Mouse (Mus musculus): ENCODE results near the gene Abl1. TPM values are rescaled to one million over a fixed set of nuclear protein-coding genes. Genes with fewer than 3 reads are reported as not detected.
A peak's percentile ranks its signal among the peaks of the same experiment; 100 is the strongest.

Gene Abl1
- polyA plus RNA-seq, 1 experiment = 28.0 TPM

- no peak within 1 kb of the TSS for H3ac ChIP-seq (ENCODE audit: control insufficient read depth, insufficient read length)
- no peaks in the 10 kb centered on the region for H3K79me2 ChIP-seq (ENCODE audit: control insufficient read depth, insufficient read depth)
- H3K4me3 ChIP-seq = peak within 1 kb of the TSS; percentile 25
- no peaks in the 10 kb centered on the region for H3K36me3 ChIP-seq (ENCODE audit: control insufficient read depth, insufficient read depth)
- no peaks in the 10 kb centered on the region for H3K27me3 ChIP-seq (ENCODE audit: control insufficient read depth, insufficient read depth, insufficient read length)
- H3K4me2 ChIP-seq (ENCODE audit: low read depth) = peak within 1 kb of the TSS; percentile 68
- TF ChIP-seq MAX (IDR thresholded peaks at IDR 0.05; ENCODE audit: low read depth) = no peak
- TF ChIP-seq REST (IDR thresholded peaks at IDR 0.05; ENCODE audit: insufficient read depth, insufficient read length) = no peak
These were observed 122.3 kb downstream of the Abl1 start, which contains the start of gene Qrfp for GRCm38 (mm10) chr2:31810444-31810843. TSS of gene Qrfp (minus strand) at chr2:31810580.

GRCm38 (mm10) chr2:31811086-31811958 lies 123.1 kb downstream of the Abl1 start:
- TF ChIP-seq POLR2AphosphoS2 (IDR thresholded peaks at IDR 0.05; ENCODE audit: insufficient read length, low read depth) (no peak), MYOD1 (IDR thresholded peaks at IDR 0.05; ENCODE audit: control insufficient read depth in 1 of 3, insufficient read length in 2 of 3, low read depth in 2 of 3) (peak in 2 of 3 experiments; percentile 16 to 88), MYOG (IDR thresholded peaks at IDR 0.05; ENCODE audit: control insufficient read depth in 1 of 3, insufficient read depth in 1 of 3, insufficient read length in 2 of 3, low read depth in 2 of 3) (peak in 2 of 3 experiments; percentile 30 to 76), CEBPB (IDR thresholded peaks at IDR 0.05; ENCODE audit: insufficient read depth, poor library complexity, severe bottlenecking) (no peak), E2F4 (IDR thresholded peaks at IDR 0.05; ENCODE audit: insufficient read depth) (no peak), TCF12 (IDR thresholded peaks at IDR 0.05; ENCODE audit: insufficient read depth, poor library complexity, severe bottlenecking) (no peak), TCF3 (IDR thresholded peaks at IDR 0.05; ENCODE audit: insufficient read length, low read depth) (no peak)
- peak overlapping the region; percentile 68 for H3K4me2 ChIP-seq (ENCODE audit: low read depth)
- H3K36me3 ChIP-seq (ENCODE audit: control insufficient read depth, insufficient read depth) = no peaks in the 10 kb centered on the region
- H3K27me3 ChIP-seq (ENCODE audit: control insufficient read depth, insufficient read depth, insufficient read length) = no peaks in the 10 kb centered on the region
- peak overlapping the region; percentile 25 for H3K4me3 ChIP-seq
- no peak overlapping the region for H3ac ChIP-seq (ENCODE audit: control insufficient read depth, insufficient read length)
- no peaks in the 10 kb centered on the region for H3K79me2 ChIP-seq (ENCODE audit: control insufficient read depth, insufficient read depth)

GRCm38 (mm10) chr2:31813641-31814040 lies 125.5 kb downstream of the Abl1 start:
- H3K4me2 ChIP-seq (ENCODE audit: low read depth) = no peak overlapping the region
- no peak overlapping the region for H3ac ChIP-seq (ENCODE audit: control insufficient read depth, insufficient read length)
- TF ChIP-seq SRF (IDR thresholded peaks at IDR 0.05; ENCODE audit: control insufficient read depth, insufficient read length, low read depth) (no peak), TCF3 (IDR thresholded peaks at IDR 0.05; ENCODE audit: insufficient read length, low read depth) (no peak), E2F4 (IDR thresholded peaks at IDR 0.05; ENCODE audit: insufficient read depth) (no peak), MYOD1 (IDR thresholded peaks at IDR 0.05; ENCODE audit: control insufficient read depth in 1 of 3, insufficient read length in 2 of 3, low read depth in 2 of 3) (no peak), REST (IDR thresholded peaks at IDR 0.05; ENCODE audit: insufficient read depth, insufficient read length) (no peak), TCF12 (IDR thresholded peaks at IDR 0.05; ENCODE audit: insufficient read depth, poor library complexity, severe bottlenecking) (no peak), USF1 (IDR thresholded peaks at IDR 0.05; ENCODE audit: low read depth) (no peak), POLR2A (IDR thresholded peaks at IDR 0.05; ENCODE audit: insufficient read length, low read depth) (no peak), POLR2AphosphoS2 (IDR thresholded peaks at IDR 0.05; ENCODE audit: insufficient read length, low read depth) (no peak), CEBPB (IDR thresholded peaks at IDR 0.05; ENCODE audit: insufficient read depth, poor library complexity, severe bottlenecking) (no peak), MAX (IDR thresholded peaks at IDR 0.05; ENCODE audit: low read depth) (no peak), MYOG (IDR thresholded peaks at IDR 0.05; ENCODE audit: control insufficient read depth in 1 of 3, insufficient read depth in 1 of 3, insufficient read length in 2 of 3, low read depth in 2 of 3) (no peak)
- H3K79me2 ChIP-seq (ENCODE audit: control insufficient read depth, insufficient read depth) = no peaks in the 10 kb centered on the region
- H3K27me3 ChIP-seq (ENCODE audit: control insufficient read depth, insufficient read depth, insufficient read length) = no peaks in the 10 kb centered on the region
- no peaks in the 10 kb centered on the region for H3K36me3 ChIP-seq (ENCODE audit: control insufficient read depth, insufficient read depth)
- H3K4me3 ChIP-seq = no peak overlapping the region

- Histone ChIP-seq H3K4me3 (no peak overlapping the region), H3K79me2 (ENCODE audit: control insufficient read depth, insufficient read depth) (no peaks in the 10 kb centered on the region), H3K27me3 (ENCODE audit: control insufficient read depth, insufficient read depth, insufficient read length) (no peaks in the 10 kb centered on the region), H3ac (ENCODE audit: control insufficient read depth, insufficient read length) (no peak overlapping the region), H3K4me2 (ENCODE audit: low read depth) (no peak overlapping the region), H3K36me3 (ENCODE audit: control insufficient read depth, insufficient read depth) (no peaks in the 10 kb centered on the region)
- TF ChIP-seq TCF12 (IDR thresholded peaks at IDR 0.05; ENCODE audit: insufficient read depth, poor library complexity, severe bottlenecking) = no peak
- no peak for TF ChIP-seq MAX (IDR thresholded peaks at IDR 0.05; ENCODE audit: low read depth)
- no peak for TF ChIP-seq TCF3 (IDR thresholded peaks at IDR 0.05; ENCODE audit: insufficient read length, low read depth)
- no peak for TF ChIP-seq POLR2AphosphoS2 (IDR thresholded peaks at IDR 0.05; ENCODE audit: insufficient read length, low read depth)
- no peak for TF ChIP-seq USF1 (IDR thresholded peaks at IDR 0.05; ENCODE audit: low read depth)
- TF ChIP-seq SRF (IDR thresholded peaks at IDR 0.05; ENCODE audit: control insufficient read depth, insufficient read length, low read depth) = no peak
These were observed 126.5 kb downstream of the Abl1 start for GRCm38 (mm10) chr2:31814699-31815098.

DNA sequence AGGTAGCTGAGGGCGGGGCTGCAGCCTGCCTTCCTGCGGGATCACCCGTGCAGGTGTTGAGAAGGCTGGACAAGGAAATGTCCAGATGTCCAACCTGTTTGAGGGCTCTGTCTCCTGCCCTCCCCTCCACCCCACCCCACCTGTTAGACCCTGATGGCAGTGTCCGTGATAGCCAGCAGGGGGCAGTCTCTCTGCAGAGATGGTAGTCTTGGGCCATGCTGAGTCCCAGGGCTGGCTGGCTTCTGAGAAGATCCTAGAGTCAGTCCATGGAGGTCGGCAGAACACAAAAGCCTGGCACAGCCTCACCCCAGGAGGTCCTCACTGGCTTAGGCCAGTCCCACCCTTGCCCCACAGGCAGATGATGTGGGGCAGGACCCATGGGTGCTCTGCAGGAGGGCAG lies 127.2 kb downstream of the Abl1 start:
- H3K27me3 ChIP-seq (ENCODE audit: control insufficient read depth, insufficient read depth, insufficient read length) = no peaks in the 10 kb centered on the region
- H3K4me2 ChIP-seq (ENCODE audit: low read depth) = no peak overlapping the region
- H3ac ChIP-seq (ENCODE audit: control insufficient read depth, insufficient read length) = no peak overlapping the region
- no peak for TF ChIP-seq TCF3 (IDR thresholded peaks at IDR 0.05; ENCODE audit: insufficient read length, low read depth)
- TF ChIP-seq CEBPB (IDR thresholded peaks at IDR 0.05; ENCODE audit: insufficient read depth, poor library complexity, severe bottlenecking) = no peak
- no peak for TF ChIP-seq USF1 (IDR thresholded peaks at IDR 0.05; ENCODE audit: low read depth)
- no peak for TF ChIP-seq MYOG (IDR thresholded peaks at IDR 0.05; ENCODE audit: control insufficient read depth in 1 of 3, insufficient read depth in 1 of 3, insufficient read length in 2 of 3, low read depth in 2 of 3)
- no peak for TF ChIP-seq SRF (IDR thresholded peaks at IDR 0.05; ENCODE audit: control insufficient read depth, insufficient read length, low read depth)
- no peak for TF ChIP-seq POLR2A (IDR thresholded peaks at IDR 0.05; ENCODE audit: insufficient read length, low read depth)
- TF ChIP-seq POLR2AphosphoS2 (IDR thresholded peaks at IDR 0.05; ENCODE audit: insufficient read length, low read depth) = no peak
- TF ChIP-seq MAX (IDR thresholded peaks at IDR 0.05; ENCODE audit: low read depth) = no peak
- no peak for TF ChIP-seq E2F4 (IDR thresholded peaks at IDR 0.05; ENCODE audit: insufficient read depth)
- no peak for TF ChIP-seq MYOD1 (IDR thresholded peaks at IDR 0.05; ENCODE audit: control insufficient read depth in 1 of 3, insufficient read length in 2 of 3, low read depth in 2 of 3)
- no peak for TF ChIP-seq TCF12 (IDR thresholded peaks at IDR 0.05; ENCODE audit: insufficient read depth, poor library complexity, severe bottlenecking)
- no peak for TF ChIP-seq REST (IDR thresholded peaks at IDR 0.05; ENCODE audit: insufficient read depth, insufficient read length)
- H3K36me3 ChIP-seq (ENCODE audit: control insufficient read depth, insufficient read depth) = no peaks in the 10 kb centered on the region
- no peak overlapping the region for H3K4me3 ChIP-seq
- H3K79me2 ChIP-seq (ENCODE audit: control insufficient read depth, insufficient read depth) = no peaks in the 10 kb centered on the region
